Mouse (Mus musculus) ovary, postnatal 10 days (tissue): ENCODE data around the gene Gm11634.
"Not testable (repeated sequence)": the region's sequence is repeated elsewhere in the genome, so short reads cannot be mapped to it uniquely, and the experiment has no call there.

Experiments used
- DNase-seq: peaks from one replicate; pipeline ENCODE4 v3.0.0; 2022; ENCODE audit warnings: low spot score

Gm11634 gene

DNA sequence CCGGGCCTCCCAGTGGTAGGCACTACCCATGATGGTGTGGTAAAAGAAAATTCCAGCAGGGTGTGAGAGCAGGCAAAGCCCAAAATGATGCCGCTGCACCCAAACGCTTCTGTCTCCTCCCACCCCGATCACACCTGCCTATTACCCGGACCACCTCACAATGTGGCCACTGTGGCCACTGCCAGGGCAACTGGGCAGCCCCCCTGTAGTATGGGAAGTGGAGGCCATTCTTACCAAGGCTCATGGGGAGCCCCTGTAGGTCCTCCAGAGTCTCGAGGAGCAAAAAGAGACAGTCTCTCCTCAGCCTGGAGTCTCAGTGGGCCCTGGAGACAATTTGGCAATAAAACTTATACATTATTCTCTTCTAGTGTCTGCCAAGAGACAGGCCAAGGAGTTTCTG lies at the start of gene Gm11634:
Gm11634 (minus strand) TSS at position 101 of the 400 bp plus-strand sequence.
- DNase-seq = no peak

DNA sequence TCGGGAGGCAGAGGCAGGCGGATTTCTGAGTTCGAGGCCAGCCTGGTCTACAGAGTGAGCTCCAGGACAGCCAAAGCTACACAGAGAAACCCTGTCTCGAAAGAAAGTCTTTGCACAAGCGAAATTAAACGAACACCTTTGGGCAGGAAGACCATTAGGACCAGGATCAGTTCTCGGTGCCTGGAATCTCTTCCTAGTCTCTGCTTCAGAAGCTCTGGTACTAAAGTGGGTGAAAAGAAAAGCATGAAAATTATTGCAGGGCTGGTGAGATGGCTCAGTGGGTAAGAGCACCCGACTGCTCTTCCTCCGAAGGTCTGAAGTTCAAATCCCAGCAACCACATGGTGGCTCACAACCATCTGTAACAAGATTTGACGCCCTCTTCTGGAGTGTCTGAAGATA lies 48.0 kb upstream of the Gm11634 start:
- not testable (repeated sequence) for DNase-seq

DNA sequence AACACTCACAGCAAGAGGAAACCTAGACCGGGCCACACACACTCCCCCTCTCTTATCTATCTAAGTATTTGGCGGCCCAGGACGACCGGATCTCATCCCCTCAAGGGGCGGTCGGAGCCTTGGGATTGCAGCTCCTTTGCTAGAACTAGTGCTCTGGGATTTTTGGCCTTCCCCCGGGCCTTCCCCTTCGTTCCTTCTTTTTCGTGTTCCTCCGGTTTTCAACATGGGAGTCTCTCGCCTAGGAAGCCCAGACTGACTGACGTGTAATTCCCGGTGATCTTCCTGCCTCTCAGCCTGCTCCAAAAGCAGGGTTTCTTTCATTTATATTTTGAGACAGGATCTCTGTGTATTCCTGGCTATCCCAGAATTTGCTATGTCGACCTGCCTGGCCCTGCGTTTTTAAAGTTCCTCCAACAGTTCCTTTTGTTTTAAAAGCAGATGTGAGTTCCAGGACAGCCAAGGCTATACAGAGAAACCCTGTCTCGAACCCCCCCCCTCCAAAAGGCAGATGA lies 47.3 kb upstream of the Gm11634 start:
- not testable (repeated sequence) for DNase-seq

DNA sequence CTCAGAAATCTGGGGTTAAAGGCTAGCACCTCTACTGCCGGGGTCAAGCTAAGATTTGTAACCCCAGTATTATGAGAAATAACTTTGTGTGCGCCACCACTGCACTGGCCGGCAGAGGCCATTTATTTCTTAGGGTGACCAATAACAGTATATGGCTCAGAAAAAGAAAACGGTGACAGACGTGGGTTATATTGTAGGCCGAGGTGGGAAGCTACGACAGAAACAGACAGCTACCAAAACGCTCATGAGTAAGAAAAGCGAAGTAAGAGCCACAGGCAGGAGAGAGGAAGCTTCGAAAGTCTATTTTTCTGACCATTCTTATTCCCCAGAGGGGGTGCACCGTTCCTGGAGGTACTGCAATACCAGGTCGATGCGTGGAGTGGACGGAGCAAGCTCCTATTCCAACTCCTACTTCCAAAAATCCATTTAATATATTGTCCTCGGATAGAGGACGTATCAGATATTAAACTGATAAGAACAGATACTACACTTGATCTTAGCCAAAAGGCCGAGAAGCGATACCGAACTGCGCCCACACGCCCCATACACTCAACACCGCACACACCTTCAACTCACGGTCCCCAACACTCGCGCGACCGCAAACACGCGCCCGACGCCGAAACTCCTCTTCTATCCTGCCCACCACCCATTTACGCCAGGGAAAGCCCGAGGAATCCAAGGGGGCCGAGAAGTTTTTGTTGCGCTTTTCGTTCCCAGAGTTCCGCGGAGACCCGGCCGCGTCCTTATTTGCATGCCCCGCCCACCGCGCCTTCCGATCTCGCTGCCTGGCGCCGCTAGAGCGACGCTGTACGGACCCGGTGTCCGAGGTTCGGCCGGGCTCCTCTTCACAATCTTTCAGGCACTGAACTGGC lies 46.6 kb upstream of the Gm11634 start:
- peak; percentile 56 for DNase-seq

DNA sequence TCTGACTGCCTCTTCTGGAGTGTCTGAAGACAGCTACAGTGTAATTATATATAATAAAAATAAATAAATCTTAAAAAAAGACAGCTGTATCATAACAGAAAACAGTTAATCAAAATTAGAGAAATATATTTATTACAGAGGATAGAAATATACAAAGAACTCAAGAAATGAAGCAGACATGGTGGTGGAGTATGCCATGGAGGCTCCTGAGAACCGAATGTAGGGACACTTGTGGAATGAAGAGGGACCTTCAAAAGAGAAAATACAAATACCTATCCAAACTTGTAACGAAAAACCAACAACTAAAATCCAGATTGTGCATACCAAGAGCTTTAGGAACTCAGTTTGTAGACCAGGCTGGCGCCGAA lies 46.0 kb upstream of the Gm11634 start:
- not testable (repeated sequence) for DNase-seq

DNA sequence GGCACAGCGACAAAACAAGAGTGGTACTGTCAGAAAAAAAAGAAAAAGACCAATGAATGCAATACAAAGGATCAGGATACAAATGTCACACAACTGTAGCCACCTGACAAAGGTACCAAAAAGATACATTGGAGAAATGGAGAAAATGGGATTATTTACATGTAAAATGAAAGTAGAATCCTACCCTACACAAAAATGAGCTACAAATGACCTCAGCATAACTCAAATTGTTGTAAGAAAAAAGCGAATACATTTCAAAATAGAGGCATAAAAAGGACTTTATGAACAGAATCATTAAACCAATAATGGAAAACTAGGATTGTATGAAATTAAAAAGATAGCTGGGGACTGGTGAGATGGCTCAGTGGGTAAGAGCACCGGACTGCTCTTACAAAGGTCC lies 45.5 kb upstream of the Gm11634 start:
- no peak for DNase-seq

DNA sequence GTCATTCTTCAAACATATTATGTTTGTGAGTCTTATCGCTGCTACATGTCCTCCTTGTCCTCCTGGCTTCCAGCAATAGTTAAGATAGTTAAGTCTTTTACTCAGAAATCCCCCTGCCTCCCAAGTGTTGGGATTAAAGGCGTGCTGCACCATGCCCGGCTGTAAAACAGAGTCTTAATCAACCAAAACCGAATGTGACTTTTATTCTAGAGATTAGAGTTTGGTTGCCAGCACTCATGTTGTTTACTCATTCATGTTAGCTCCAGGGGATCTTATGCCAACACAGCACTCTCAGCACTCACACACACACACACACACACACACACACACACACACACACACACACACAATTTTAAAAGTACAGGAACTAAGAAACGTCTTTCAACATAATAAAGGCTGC lies 43.9 kb upstream of the Gm11634 start:
- DNase-seq = no peak

DNA sequence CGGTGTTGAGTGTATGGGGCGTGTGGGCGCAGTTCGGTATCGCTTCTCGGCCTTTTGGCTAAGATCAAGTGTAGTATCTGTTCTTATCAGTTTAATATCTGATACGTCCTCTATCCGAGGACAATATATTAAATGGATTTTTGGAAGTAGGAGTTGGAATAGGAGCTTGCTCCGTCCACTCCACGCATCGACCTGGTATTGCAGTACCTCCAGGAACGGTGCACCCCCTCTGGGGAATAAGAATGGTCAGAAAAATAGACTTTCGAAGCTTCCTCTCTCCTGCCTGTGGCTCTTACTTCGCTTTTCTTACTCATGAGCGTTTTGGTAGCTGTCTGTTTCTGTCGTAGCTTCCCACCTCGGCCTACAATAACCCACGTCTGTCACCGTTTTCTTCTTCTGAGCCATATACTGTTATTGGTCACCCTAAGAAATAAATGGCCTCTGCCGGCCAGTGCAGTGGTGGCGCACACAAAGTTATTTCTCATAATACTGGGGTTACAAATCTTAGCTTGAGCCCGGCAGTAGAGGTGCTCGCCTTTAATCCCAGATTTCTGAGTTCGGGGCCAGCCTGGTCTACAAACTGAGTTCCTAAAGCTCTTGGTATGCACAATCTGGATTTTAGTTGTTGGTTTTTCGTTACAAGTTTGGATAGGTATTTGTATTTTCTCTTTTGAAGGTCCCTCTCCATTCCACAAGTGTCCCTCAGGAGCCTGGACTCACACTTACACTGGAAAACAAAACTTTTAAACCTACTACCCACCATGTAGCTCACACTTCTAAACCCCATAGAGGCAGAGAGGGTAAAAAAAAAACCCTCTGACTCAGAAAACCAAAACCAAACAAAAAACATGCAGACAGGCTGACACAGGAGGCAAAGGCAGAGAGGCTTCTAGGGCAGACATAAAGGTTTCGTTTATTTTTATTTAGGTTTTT lies 42.9 kb upstream of the Gm11634 start:
- not testable (repeated sequence) for DNase-seq

DNA sequence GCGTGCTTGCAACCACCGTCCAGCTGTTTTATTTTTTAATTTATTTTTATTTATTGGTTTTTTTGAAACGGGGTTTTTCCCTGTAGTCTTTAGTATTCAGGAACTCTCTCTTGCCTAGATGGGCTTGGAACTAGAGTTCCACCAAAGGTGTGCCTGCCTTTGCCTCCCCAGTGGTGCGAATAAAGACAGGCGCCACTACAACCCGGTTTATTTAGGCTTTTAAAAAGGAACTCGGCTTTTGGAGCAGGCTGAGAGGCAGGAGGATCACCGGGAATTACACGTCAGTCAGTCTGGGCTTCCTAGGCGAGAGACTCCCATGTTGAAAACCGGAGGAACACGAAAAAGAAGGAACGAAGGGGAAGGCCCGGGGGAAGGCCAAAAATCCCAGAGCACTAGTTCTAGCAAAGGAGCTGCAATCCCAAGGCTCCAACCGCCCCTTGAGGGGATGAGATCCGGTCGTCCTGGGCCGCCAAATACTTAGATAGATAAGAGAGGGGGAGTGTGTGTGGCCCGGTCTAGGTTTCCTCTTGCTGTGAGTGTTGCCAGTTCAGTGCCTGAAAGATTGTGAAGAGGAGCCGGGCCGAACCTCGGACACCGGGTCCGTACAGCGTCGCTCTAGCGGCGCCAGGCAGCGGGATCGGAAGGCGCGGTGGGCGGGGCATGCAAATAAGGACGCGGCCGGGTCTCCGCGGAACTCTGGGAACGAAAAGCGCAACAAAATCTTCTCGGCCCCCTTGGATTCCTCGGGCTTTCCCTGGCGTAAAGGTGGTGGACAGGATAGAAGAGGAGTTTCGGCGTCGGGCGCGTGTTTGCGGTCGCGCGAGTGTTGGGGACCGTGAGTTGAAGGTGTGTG lies 42.0 kb upstream of the Gm11634 start:
- DNase-seq = peak; percentile 53

DNA sequence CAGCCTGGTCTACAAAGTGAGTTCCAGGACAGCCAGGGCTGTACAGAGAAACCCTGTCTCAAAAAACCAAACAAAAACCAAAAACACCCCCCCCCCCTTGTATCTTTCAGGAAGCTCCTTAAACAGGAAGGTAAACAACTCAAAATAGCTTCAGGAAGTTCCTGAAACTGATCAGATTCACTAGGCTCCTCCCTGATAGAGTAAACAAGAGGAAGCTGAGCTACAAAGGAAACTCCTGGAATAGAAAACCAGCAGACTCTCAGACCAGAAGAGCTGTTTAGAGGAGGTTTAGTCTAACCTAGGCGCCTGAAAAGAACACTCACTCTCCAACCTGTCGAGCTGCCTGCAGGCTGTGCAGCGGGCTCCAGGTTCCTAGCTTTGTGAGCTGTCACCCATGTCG lies 40.7 kb upstream of the Gm11634 start:
- no peak for DNase-seq

DNA sequence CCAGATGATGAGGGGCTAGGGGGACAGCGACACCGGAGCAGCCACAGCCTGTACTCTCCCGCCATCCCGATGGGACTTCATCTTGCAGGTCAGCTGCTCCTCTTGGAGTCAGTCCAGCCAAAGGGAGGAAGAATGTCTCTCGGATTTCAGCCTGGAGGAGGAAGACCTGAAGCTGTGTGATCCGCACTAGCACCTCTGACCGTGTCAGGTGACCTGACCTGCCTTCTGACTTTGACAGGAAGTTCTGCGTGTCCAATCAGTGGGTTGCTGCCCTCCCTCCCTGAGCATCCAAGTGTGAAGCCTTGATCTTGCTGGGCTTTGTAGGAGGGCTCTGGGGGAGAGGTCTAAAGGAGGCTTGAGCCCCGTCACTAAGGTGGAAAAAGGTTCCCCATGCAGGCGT lies 36.6 kb upstream of the Gm11634 start:
- no peak for DNase-seq

DNA sequence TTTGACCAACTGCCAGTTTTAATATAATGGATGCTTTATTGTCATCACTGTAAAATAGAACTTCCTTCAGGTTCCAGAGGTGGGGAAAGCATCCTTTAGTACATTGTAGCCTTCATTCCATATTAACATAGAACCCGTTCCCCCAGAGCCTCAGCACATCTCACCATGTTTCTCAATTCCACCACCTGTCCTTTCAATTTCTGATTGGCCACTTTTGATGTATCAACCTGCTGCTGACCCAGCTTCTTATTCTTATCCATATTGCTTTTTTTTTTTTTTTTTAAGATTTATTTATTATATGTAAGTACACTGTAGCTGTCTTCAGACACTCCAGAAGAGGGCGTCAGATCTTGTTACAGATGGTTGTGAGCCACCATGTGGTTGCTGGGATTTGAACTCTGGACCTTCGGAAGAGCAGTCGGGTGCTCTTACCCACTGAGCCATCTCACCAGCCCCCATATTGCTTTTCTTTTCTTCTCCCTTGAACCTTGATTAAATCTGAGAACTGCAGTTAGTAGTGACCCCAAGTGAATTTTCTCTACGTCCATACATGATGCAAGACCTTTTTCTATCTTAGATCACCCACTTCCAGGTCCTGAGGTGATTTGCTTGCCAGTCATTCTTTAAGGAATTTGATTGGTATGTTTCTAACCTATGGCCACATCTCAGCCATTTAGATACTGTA lies 29.8 kb upstream of the Gm11634 start:
- DNase-seq = not testable (repeated sequence)

DNA sequence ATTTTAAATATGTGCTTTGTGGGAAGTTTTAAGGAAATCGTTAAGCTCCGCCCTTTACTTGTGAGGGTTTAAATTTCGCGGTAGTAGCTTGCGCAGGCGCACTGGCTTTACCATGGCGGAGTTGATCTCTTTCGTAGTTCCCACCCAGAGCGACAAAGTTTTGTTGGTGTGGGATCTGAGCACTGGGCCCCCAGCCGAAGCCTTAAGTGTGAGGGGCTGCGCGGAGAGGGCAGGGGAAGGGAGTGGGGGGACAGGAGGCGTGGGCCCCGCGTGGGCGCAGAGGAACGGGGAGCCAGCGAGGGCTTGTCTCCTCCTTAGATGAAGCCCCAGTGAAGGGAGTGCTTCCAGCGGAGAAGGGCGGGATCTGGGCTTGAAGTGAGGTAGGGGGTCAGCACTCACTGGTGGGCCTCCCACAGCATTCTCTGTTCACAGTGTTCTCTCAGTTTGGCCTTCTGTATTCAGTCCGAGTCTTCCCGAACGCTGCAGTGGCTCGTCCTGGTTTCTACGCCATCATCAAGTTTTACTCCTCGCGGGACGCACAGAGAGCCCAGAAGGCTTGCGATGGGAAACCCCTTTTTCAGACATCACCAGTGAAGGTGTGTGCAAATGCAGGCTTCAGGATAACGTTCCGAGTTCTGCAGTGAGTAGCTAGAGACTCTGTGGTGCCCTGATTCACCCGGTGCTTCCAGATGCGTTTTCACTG lies 29.0 kb upstream of the Gm11634 start:
- peak; percentile 87 for DNase-seq

DNA sequence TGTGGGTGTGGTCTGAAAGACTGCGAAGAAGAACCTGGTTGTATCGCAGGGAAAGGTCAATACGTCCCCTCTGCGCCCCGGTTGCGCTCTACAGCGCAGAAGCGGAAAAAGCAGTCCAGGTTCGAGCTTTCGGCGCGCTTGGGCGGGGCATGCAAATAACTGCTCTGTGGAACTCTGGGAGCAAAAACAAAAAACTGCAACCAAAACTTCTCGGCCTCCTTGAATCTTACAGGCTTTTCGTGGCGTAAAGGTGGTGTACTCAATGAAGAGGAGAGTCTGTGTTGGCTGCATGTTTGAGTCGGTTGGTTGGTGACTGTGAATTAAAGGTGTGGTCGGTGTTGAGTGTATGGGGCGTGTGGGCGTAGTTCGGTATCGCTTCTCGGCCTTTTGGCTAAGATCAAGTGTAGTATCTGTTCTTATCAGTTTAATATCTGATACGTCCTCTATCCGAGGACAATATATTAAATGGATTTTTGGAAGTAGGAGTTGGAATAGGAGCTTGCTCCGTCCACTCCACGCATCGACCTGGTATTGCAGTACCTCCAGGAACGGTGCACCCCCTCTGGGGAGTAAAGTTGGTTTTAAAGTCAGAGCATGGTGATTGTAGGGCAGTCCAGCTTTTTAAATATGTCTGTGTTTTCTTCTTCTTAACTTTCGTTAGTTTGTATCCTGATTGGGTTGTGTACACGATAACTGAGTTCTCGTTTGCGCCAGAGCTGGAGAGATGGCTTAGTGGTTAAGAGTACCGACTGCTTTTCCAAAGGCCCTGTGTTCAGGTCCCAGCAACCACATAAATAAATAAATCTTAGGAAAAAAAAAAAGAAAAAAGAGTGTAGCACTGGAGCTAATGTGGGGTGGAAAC lies 28.2 kb upstream of the Gm11634 start, which contains the start of gene Rdm1:
Rdm1 (plus strand) TSS at position 201 of the 862 bp plus-strand sequence.
- DNase-seq = peak; percentile 58

DNA sequence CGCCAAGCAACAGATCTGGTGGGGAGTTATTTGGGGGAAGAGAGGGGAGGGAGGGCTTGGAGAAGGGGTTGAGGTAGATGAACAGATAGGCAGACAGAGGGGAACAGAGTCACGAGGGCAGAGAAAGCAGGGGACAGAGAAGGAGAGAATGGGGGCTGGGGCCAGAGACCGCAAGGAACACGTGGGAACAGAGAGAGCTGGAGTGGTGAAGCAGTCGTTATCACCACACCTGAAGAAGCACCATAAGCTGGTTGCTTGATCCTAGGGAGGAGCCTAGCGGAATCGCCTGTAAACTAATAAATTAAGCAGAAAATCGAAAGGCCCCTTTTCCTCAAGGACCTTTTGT lies 27.6 kb upstream of the Gm11634 start:
- no peak for DNase-seq

DNA sequence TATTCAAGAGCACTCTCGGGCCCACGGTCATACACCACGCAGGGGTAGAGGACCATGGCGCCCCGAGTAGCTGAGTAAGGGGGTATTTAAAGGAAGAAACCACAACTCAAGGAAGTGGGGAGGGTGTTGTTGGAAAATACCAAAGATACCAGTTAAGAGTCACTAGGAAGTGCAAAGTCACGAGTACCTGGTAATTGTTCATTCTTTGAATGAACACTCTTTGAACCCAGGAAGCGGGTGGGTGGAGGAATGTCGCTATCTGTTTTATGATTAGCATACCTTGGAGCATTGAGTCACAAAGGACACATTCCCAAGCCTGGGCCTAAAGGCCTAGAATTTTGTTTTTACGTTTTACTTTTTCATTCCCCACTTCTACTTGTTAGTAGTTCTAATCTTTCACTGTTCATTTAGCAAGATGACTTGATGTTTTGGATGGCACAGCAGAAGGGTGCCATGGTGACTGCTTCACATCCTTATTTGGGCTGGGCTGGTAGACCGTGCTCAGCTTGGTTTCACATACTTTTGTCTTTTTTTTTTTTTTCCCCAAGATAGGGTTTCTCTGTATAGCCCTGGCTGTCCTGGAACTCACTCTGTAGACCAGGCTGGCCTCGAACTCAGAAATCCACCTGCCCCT lies 21.1 kb upstream of the Gm11634 start:
- DNase-seq = not testable (repeated sequence)

DNA sequence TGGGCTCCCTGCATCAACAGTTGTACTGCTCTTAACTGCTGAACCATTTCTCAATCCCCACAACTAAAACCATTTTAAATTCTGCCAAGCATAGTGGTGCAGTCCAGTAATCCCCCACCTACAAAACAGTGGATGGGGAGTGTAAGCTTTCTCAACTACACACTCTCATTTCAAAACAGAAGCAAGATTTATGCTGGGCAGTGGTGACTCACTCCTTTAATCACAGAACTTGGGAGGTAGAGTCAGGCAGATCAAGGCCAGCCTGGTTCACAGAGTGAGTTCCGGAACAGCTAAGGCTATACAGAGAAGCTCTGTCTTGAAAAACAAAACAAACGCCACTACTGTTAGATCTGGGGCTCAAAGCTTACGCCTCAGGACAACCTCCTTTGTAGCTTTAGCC lies 19.5 kb upstream of the Gm11634 start:
- DNase-seq = no peak

DNA sequence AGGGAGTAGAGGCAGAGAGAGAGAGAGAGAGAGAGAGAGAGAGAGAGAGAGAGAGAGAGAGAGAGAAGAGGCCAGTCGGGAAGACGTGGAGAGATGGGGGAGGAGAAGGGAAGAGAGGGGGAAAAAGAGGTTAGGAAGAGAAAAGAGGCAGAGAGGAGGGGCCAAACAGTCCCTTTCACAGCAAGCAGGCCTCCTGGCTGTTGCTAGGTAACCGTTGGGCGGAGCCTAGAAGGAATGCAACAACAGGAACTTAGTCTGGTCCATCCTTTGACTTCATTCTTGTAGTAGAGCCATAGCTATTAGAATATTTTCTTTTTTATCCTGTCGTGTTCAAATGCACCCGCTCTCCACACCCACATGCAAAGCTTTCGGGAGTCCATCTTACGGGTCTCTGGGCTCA lies 18.8 kb upstream of the Gm11634 start:
- no peak for DNase-seq
